Mouse (Mus musculus): ENCODE measurements around the gene Ung. TPM values are rescaled to one million over a fixed set of nuclear protein-coding genes. Genes with fewer than 3 reads are reported as not detected.
A peak's percentile ranks its signal among the peaks of the same experiment; 100 is the strongest.

Gene Ung
- polyA plus RNA-seq, 1 experiment from 2014 or later = 28.3 TPM

DNA sequence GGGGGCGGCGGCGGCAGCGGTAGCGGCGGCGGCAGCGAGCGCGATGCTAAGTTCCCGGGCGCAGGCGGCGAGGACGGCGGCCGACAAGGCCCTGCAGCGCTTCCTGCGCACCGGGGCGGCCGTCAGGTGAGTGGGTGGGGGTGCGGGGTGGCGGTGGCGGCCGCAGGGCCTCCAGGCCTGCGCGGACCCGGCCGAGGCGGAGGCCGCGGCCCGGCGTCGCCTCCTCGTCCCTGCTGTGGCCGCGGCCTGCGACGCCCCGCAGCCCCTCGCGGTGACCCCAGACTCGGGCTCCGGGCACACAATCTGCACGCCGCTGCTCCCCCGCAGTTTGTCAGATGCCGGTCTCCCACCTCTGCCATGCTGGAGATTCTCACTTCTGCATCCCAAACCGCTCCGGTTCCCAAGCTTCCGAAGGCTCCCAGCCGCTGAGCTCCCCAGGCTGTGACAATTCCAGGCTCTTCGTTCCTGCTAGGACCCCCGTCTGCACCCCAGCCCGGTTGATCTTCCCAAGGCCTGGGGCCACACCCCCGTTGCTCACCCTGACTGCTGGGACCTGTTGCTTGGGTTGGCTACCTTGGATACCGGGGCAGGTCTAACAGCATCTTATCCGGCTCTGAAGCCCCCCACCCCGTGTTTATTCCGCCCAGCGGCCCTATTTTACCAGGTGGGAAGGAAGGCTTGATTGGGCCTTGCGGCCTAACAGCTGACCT, 29.6 kb upstream of the Ung start:
- Histone ChIP-seq H3K4me3 (ENCODE audit: control insufficient read depth in 1 of 2, insufficient read depth in 1 of 2, low read depth in 1 of 2, low read length in 2 of 2) (peak overlapping the region; percentile 93 to 95), H3K9me3 (ENCODE audit: control insufficient read depth, low read length) (no peaks in the 10 kb centered on the region), H3K4me2 (ENCODE audit: low read length) (peak overlapping the region; percentile 83), H3K27me3 (ENCODE audit: control insufficient read depth, insufficient read depth, low read length) (no peaks in the 10 kb centered on the region; the same call in 1 of the 2 replicates), H3K36me3 (ENCODE audit: control insufficient read depth, insufficient read depth, low read length) (peaks cover 15% of the 10 kb centered on the region), H3K4me1 (ENCODE audit: control insufficient read depth in 2 of 2, insufficient read depth in 2 of 2, low read length in 2 of 2) (peaks cover 8 to 9% of the 10 kb centered on the region in 2 experiments), H3K9ac (ENCODE audit: low read length) (peak overlapping the region; percentile 93), H3K27ac (replicated peaks in 1 of 2; ENCODE audit: control insufficient read depth in 1 of 2, insufficient read depth in 1 of 2, low read depth in 2 of 2, low read length in 2 of 2) (peak overlapping the region in 1 of 2 experiments; percentile 57; a peak in 1 of 4 replicates)
- ATAC-seq (ENCODE audit: insufficient number of reproducible peaks, insufficient read depth, low FRiP score, low read depth) = no peak; the same call in 1 of the 2 replicates
- WGBS = 4% methylated on average over 39 of the region's 64 CpGs

DNA sequence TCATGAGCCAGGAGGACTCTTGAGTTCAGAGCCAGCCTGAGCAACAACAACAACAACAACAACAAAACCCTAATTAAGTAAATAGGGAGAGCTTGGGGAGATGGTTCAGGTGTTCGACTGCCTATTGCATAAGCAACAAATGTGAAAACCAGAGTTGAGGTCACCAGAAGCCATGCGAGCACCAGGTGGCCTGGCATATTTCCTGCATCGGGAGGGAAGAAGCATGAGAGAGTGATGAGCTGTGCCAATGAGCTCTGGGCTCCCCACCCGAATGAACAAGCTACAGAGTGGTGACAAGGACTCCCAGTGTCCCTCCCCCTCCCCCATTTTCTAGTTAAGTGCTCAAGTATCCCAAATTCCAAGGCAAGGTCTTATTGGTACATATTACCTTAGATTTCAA, 28.3 kb upstream of the Ung start:
- no peak overlapping the region for H3K27ac ChIP-seq (replicated peaks in 1 of 2; ENCODE audit: control insufficient read depth in 1 of 2, insufficient read depth in 1 of 2, low read depth in 2 of 2, low read length in 2 of 2)
- no peak overlapping the region for H3K4me2 ChIP-seq (ENCODE audit: low read length)
- peaks cover 8 to 9% of the 10 kb centered on the region in 2 experiments for H3K4me1 ChIP-seq (ENCODE audit: control insufficient read depth in 2 of 2, insufficient read depth in 2 of 2, low read length in 2 of 2)
- 82% methylated on average over 4 of the region's 4 CpGs for WGBS
- ATAC-seq (ENCODE audit: insufficient number of reproducible peaks, insufficient read depth, low FRiP score, low read depth) = no peak
- peaks cover 28% of the 10 kb centered on the region for H3K36me3 ChIP-seq (ENCODE audit: control insufficient read depth, insufficient read depth, low read length)
- H3K9ac ChIP-seq (ENCODE audit: low read length) = no peak overlapping the region
- H3K9me3 ChIP-seq (ENCODE audit: control insufficient read depth, low read length) = no peaks in the 10 kb centered on the region
- H3K27me3 ChIP-seq (ENCODE audit: control insufficient read depth, insufficient read depth, low read length) = no peaks in the 10 kb centered on the region; the same call in 1 of the 2 replicates
- H3K4me3 ChIP-seq (ENCODE audit: control insufficient read depth in 1 of 2, insufficient read depth in 1 of 2, low read depth in 1 of 2, low read length in 2 of 2) = no peak overlapping the region

DNA sequence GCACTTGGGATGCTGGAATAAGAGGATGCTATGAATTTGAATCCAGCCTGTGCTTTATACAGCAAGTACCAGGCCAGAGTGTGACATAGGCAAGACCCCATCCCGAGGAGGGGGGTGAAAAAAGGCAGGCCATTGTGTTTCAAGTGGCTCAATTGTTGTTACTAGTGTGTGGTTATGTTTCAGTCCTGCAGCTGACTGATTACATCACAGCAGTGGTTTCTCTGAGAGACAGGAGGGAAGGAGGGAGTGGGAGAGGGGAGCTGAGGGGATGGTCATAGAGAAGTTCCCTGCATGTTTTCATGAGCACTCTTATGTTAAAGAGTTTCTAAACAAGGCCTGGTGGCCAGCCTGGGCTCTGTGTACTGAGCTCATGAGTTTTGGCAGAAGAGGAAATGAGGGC, 27.4 kb upstream of the Ung start:
- no peak overlapping the region for H3K27ac ChIP-seq (replicated peaks in 1 of 2; ENCODE audit: control insufficient read depth in 1 of 2, insufficient read depth in 1 of 2, low read depth in 2 of 2, low read length in 2 of 2)
- H3K4me1 ChIP-seq (ENCODE audit: control insufficient read depth in 2 of 2, insufficient read depth in 2 of 2, low read length in 2 of 2) = peaks cover 8 to 9% of the 10 kb centered on the region in 2 experiments
- no peak for ATAC-seq (ENCODE audit: insufficient number of reproducible peaks, insufficient read depth, low FRiP score, low read depth)
- H3K36me3 ChIP-seq (ENCODE audit: control insufficient read depth, insufficient read depth, low read length) = peaks cover 32% of the 10 kb centered on the region
- H3K9me3 ChIP-seq (ENCODE audit: control insufficient read depth, low read length) = no peaks in the 10 kb centered on the region
- H3K4me3 ChIP-seq (ENCODE audit: control insufficient read depth in 1 of 2, insufficient read depth in 1 of 2, low read depth in 1 of 2, low read length in 2 of 2) = no peak overlapping the region
- no peak overlapping the region for H3K9ac ChIP-seq (ENCODE audit: low read length)
- WGBS = 67% methylated on average over 1 of the region's 1 CpGs
- no peaks in the 10 kb centered on the region; the same call in 1 of the 2 replicates for H3K27me3 ChIP-seq (ENCODE audit: control insufficient read depth, insufficient read depth, low read length)
- no peak overlapping the region for H3K4me2 ChIP-seq (ENCODE audit: low read length)

DNA sequence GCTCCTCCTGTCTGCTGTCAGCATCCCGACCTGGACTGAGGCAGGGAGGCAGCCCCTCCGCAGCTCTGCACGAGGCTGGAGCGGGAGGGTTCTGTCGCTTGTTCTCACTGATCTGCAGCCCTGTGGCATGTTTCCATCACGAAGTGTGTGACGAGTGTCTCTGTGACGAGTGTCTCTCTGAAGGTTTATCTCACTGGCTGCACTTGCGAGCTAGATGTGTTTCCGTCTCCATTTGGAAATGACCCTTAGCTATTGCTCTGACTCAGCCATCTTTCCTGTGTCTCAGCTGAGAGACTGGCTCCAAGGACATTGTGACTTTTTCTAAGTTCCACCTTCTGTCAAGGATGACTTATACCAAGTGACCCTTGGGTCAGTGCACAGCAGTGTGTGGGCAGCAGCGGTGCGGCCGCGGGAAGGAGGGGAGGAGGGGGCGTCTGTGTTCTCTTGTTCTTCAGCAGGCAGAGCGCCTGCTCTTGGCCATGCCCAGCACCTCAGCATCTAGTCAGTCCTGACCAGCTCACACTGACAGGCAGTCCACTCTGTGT, 23.7 kb upstream of the Ung start:
- H3K36me3 ChIP-seq (ENCODE audit: control insufficient read depth, insufficient read depth, low read length) = peaks cover 65% of the 10 kb centered on the region
- no peak for ATAC-seq (ENCODE audit: insufficient number of reproducible peaks, insufficient read depth, low FRiP score, low read depth)
- WGBS = 73% methylated on average over 16 of the region's 16 CpGs

DNA sequence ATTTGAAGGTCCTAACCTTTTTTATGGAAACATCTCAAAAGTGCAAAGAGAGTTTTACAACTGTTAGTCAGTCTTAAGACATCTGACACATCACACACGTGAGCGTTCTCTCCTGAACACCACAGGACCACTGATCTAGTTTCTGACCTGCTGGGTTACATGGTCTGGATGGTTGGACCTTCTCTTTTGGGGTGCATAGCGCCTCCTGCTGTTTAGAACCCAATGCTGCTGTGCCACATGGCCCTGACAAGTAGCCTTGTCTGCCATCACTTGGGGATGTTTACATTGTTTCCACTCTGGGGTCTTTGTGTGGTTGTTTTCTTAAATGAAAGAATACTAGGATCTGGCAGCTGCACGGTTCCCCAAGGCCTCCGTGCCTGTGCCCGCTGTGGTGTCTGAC, 16.9 kb upstream of the Ung start:
- Histone ChIP-seq H3K36me3 (ENCODE audit: control insufficient read depth, insufficient read depth, low read length) (peaks cover 95% of the 10 kb centered on the region), H3K27ac (replicated peaks in 1 of 2; ENCODE audit: control insufficient read depth in 1 of 2, insufficient read depth in 1 of 2, low read depth in 2 of 2, low read length in 2 of 2) (no peak overlapping the region), H3K4me1 (ENCODE audit: control insufficient read depth in 2 of 2, insufficient read depth in 2 of 2, low read length in 2 of 2) (no peaks in the 10 kb centered on the region), H3K4me3 (ENCODE audit: control insufficient read depth in 1 of 2, insufficient read depth in 1 of 2, low read depth in 1 of 2, low read length in 2 of 2) (no peak overlapping the region), H3K9me3 (ENCODE audit: control insufficient read depth, low read length) (peaks cover 6% of the 10 kb centered on the region; the same call in 1 of the 2 replicates), H3K4me2 (ENCODE audit: low read length) (no peak overlapping the region), H3K9ac (ENCODE audit: low read length) (no peak overlapping the region), H3K27me3 (ENCODE audit: control insufficient read depth, insufficient read depth, low read length) (no peaks in the 10 kb centered on the region)
- no peak for ATAC-seq (ENCODE audit: insufficient number of reproducible peaks, insufficient read depth, low FRiP score, low read depth)
- WGBS = 80% methylated on average over 6 of the region's 6 CpGs

More for the DNA sequence above, 23.7 kb upstream of the Ung start:
- H3K27ac ChIP-seq (replicated peaks in 1 of 2; ENCODE audit: control insufficient read depth in 1 of 2, insufficient read depth in 1 of 2, low read depth in 2 of 2, low read length in 2 of 2) = no peak overlapping the region
- H3K4me2 ChIP-seq (ENCODE audit: low read length) = no peak overlapping the region
- H3K4me3 ChIP-seq (ENCODE audit: control insufficient read depth in 1 of 2, insufficient read depth in 1 of 2, low read depth in 1 of 2, low read length in 2 of 2) = no peak overlapping the region
- H3K9me3 ChIP-seq (ENCODE audit: control insufficient read depth, low read length) = peaks cover 6% of the 10 kb centered on the region; the same call in 1 of the 2 replicates
- no peaks in the 10 kb centered on the region for H3K4me1 ChIP-seq (ENCODE audit: control insufficient read depth in 2 of 2, insufficient read depth in 2 of 2, low read length in 2 of 2)
- H3K27me3 ChIP-seq (ENCODE audit: control insufficient read depth, insufficient read depth, low read length) = no peaks in the 10 kb centered on the region
- no peak overlapping the region for H3K9ac ChIP-seq (ENCODE audit: low read length)

DNA sequence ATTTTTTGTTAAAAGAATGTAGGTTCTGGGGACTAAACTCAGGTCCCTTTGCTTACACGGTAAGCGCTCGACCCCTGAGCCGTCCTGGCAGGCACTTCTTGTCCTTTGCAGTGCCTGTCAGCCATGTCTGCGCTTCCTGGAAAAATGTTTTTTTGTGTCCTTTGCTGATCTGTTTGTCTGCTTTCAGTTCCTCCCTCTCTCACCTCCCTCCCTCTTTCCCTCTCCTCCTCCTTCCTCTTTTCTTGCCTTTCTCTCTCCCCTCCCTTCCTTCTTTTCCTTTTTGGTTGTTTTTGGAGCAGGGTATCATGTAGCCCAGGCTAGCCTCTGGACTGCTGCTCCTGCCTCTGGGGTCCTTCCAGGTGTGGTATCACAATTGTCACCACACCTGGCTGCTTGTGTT, 15.2 kb upstream of the Ung start:
- ATAC-seq (ENCODE audit: insufficient number of reproducible peaks, insufficient read depth, low FRiP score, low read depth) = no peak
- H3K36me3 ChIP-seq (ENCODE audit: control insufficient read depth, insufficient read depth, low read length) = peaks cover 92% of the 10 kb centered on the region
- H3K4me2 ChIP-seq (ENCODE audit: low read length) = no peak overlapping the region
- H3K4me3 ChIP-seq (ENCODE audit: control insufficient read depth in 1 of 2, insufficient read depth in 1 of 2, low read depth in 1 of 2, low read length in 2 of 2) = no peak overlapping the region
- no peak overlapping the region for H3K27ac ChIP-seq (replicated peaks in 1 of 2; ENCODE audit: control insufficient read depth in 1 of 2, insufficient read depth in 1 of 2, low read depth in 2 of 2, low read length in 2 of 2)
- 83% methylated on average over 5 of the region's 5 CpGs for WGBS
- H3K9me3 ChIP-seq (ENCODE audit: control insufficient read depth, low read length) = no peaks in the 10 kb centered on the region
- H3K9ac ChIP-seq (ENCODE audit: low read length) = no peak overlapping the region
- H3K4me1 ChIP-seq (ENCODE audit: control insufficient read depth in 2 of 2, insufficient read depth in 2 of 2, low read length in 2 of 2) = no peaks in the 10 kb centered on the region
- H3K27me3 ChIP-seq (ENCODE audit: control insufficient read depth, insufficient read depth, low read length) = no peaks in the 10 kb centered on the region

DNA sequence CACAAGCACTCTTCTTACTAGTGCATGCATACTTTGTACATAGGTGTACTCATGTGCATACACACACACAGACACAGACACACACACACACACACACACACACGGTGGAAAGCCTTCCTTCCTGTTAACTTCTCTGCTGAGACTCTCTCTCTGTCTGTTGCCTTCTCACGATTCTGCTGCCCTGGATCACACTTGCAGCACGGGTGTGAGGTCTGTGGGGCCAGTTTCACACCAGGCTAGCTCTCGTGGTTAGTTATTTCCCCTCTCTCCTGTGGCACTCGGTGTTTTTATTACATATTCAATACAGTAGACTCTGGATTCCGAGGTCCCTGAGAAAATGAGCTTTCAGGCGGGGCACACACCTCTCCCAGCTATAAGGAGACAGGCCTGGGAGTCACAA, 13.6 kb upstream of the Ung start:
- Histone ChIP-seq H3K9me3 (ENCODE audit: control insufficient read depth, low read length) (no peaks in the 10 kb centered on the region), H3K27ac (replicated peaks in 1 of 2; ENCODE audit: control insufficient read depth in 1 of 2, insufficient read depth in 1 of 2, low read depth in 2 of 2, low read length in 2 of 2) (no peak overlapping the region), H3K4me2 (ENCODE audit: low read length) (no peak overlapping the region), H3K36me3 (ENCODE audit: control insufficient read depth, insufficient read depth, low read length) (peaks cover 92% of the 10 kb centered on the region), H3K4me1 (ENCODE audit: control insufficient read depth in 2 of 2, insufficient read depth in 2 of 2, low read length in 2 of 2) (no peaks in the 10 kb centered on the region), H3K4me3 (ENCODE audit: control insufficient read depth in 1 of 2, insufficient read depth in 1 of 2, low read depth in 1 of 2, low read length in 2 of 2) (no peak overlapping the region), H3K9ac (ENCODE audit: low read length) (no peak overlapping the region), H3K27me3 (ENCODE audit: control insufficient read depth, insufficient read depth, low read length) (no peaks in the 10 kb centered on the region)
- no peak for ATAC-seq (ENCODE audit: insufficient number of reproducible peaks, insufficient read depth, low FRiP score, low read depth)
- WGBS = 89% methylated on average over 7 of the region's 7 CpGs

Data from heart, embryonic 14.5 days (tissue).